Mouse (Mus musculus) embryonic facial prominence, embryonic 14.5 days (tissue): ENCODE results near the gene Gucy1b1. TPM values are rescaled to one million over a fixed set of nuclear protein-coding genes. Genes with fewer than 3 reads are reported as not detected.
A peak's percentile ranks its signal among the peaks of the same experiment; 100 is the strongest.

Experiments used
- ATAC-seq: fragments of 200-750 bp; cut with Nextera tagmentation; 2 replicates; pipeline ENCODE4 v1.8.0; 2017; ENCODE audit warnings: low read depth, moderate number of reproducible peaks, moderate TSS enrichment
- DNase-seq: peaks from one replicate; pipeline ENCODE4 v3.0.0-alpha.2; 2015; ENCODE audit warnings: low spot score
- H3K27ac ChIP-seq: fragments of 300-500 bp; sonication (generic); replicated peaks from 2 replicates; pipeline ENCODE4 v1.5.1; 2014; ENCODE audit warnings: low read depth, mild to moderate bottlenecking, low read length, moderate library complexity
- H3K27me3 ChIP-seq: fragments of 300-500 bp; sonication (generic); replicated peaks from 2 replicates; pipeline ENCODE4 v1.6.1; 2014; ENCODE audit warnings: low read length; ENCODE audit not compliant: control insufficient read depth, insufficient read depth
- H3K36me3 ChIP-seq: fragments of 300-500 bp; sonication (generic); 2 replicates; pipeline ENCODE4 v1.6.1; 2014; ENCODE audit warnings: low read length, mixed read lengths; ENCODE audit not compliant: control insufficient read depth, insufficient read depth
- H3K4me1 ChIP-seq: fragments of 300-500 bp; sonication (generic); 2 replicates; pipeline ENCODE4 v1.6.1; 2014; ENCODE audit warnings: antibody characterized with exemption, low read length; ENCODE audit not compliant: control insufficient read depth, insufficient read depth
- H3K4me2 ChIP-seq: fragments of 300-500 bp; sonication (generic); 2 replicates; pipeline ENCODE4 v1.6.1; 2014; ENCODE audit warnings: low read depth, mild to moderate bottlenecking, low read length, moderate library complexity, mixed read lengths
- H3K4me3 ChIP-seq: fragments of 300-500 bp; sonication (generic); 2 replicates; pipeline ENCODE4 v1.5.1; 2014; ENCODE audit warnings: low read depth, mild to moderate bottlenecking, low read length
- H3K9ac ChIP-seq: fragments of 300-500 bp; sonication (generic); 2 replicates; pipeline ENCODE4 v1.6.1; 2014; ENCODE audit warnings: low read depth, mild to moderate bottlenecking, low read length, moderate library complexity, mixed read lengths
- H3K9me3 ChIP-seq: fragments of 300-500 bp; sonication (generic); 2 replicates; pipeline ENCODE4 v1.6.1; 2016; ENCODE audit warnings: low read length; ENCODE audit not compliant: control insufficient read depth
- WGBS: fragments of 180-500 bp; shearing (Covaris S2); extraction: QIAGEN DNeasy Blood & Tissue Kit; methylation state at CpG from one replicate; pipeline ENCODE4 v1.1.7; 2014; 5-methylcytosine and 5-hydroxymethylcytosine counted together
- microRNA-seq: library from miRNA; unstranded; fragments of <30 nt; microRNA quantifications from one replicate; pipeline ENCODE4, GENCODE M21; 2016; ENCODE audit warnings: borderline number of aligned reads
- polyA plus RNA-seq: library from polyadenylated mRNA; unstranded; fragments of >200 nt; fragmentation: Nextera tagmentation; extraction: Ambion mirVana; gene quantifications from 2 replicates; pipeline ENCODE4 v1.2.1, GENCODE M21; 2014

The Gucy1b1 gene
- polyA plus RNA-seq, 1 experiment from 2014 or later = 16.3 TPM

- Histone ChIP-seq H3K36me3 (no peaks in the 10 kb centered on the region), H3K27me3 (no peaks in the 10 kb centered on the region), H3K4me2 (no peak overlapping the region), H3K27ac (no peak overlapping the region), H3K4me3 (no peak overlapping the region), H3K9ac (no peak overlapping the region), H3K9me3 (no peaks in the 10 kb centered on the region), H3K4me1 (peaks cover 4% of the 10 kb centered on the region; the same call in 1 of the 2 replicates)
- WGBS = 98% methylated on average over 2 of the region's 2 CpGs
- DNase-seq (no peak), ATAC-seq (no peak)
Measured at GRCm38 (mm10) chr3:81986103-81986502, 88.4 kb downstream of the Gucy1b1 start.

DNA sequence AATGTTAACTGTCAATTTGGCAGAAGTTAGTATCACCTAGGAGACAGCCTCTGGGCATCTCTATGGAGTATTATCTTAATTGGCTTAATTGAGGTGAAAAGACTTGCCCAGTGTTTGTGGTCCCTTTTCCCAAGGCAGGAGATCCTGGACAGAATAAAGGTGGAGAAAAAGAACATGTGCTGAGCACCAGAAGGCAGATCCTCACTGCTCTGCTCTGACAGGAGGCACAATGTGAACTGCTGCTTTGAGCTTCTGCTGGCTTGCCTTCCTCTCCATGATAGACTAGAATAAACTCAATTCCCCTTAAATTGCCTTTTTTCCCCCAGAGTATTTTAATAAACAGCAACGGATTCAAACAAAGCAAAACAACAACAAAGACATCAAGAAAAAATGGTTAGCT is 89.4 kb downstream of the Gucy1b1 start:
- no peak for ATAC-seq

GRCm38 (mm10) chr3:81983120-81983895 is 91.2 kb downstream of the Gucy1b1 start:
- ATAC-seq (no peak), DNase-seq (peak; percentile 7)
- no peak overlapping the region for H3K4me3 ChIP-seq
- H3K4me2 ChIP-seq = no peak overlapping the region
- no peaks in the 10 kb centered on the region for H3K4me1 ChIP-seq
- no peak overlapping the region for H3K9ac ChIP-seq
- no peak overlapping the region for H3K27ac ChIP-seq
- 78% methylated on average over 8 of the region's 8 CpGs for WGBS
- H3K36me3 ChIP-seq = no peaks in the 10 kb centered on the region
- H3K27me3 ChIP-seq = no peaks in the 10 kb centered on the region
- no peaks in the 10 kb centered on the region for H3K9me3 ChIP-seq

More for the DNA sequence above, 89.4 kb downstream of the Gucy1b1 start:
- H3K9me3 ChIP-seq = no peaks in the 10 kb centered on the region
- no peak overlapping the region for H3K27ac ChIP-seq
- H3K4me2 ChIP-seq = no peak overlapping the region
- H3K36me3 ChIP-seq = no peaks in the 10 kb centered on the region
- peaks cover 4% of the 10 kb centered on the region; the same call in 1 of the 2 replicates for H3K4me1 ChIP-seq
- DNase-seq = no peak
- H3K9ac ChIP-seq = no peak overlapping the region
- 49% methylated on average over 1 of the region's 1 CpGs for WGBS
- H3K4me3 ChIP-seq = no peak overlapping the region
- H3K27me3 ChIP-seq = no peaks in the 10 kb centered on the region

Small RNA genes within 50 kb of the gene (microRNA-seq; reads per million reads assigned to microRNA genes)
- gene Mir7010 = not detected

Other genes starting within 250 kb of the Gucy1b1 start
- gene Ctso, start 142.1 kb downstream of the Gucy1b1 start, polyA plus RNA-seq = 12.7 and 13.3 TPM in 2 replicates
- not detected in 2 replicates for gene Tdo2, start 98.5 kb downstream of the Gucy1b1 start, polyA plus RNA-seq
- not detected in 2 replicates for gene Asic5, start 92.4 kb downstream of the Gucy1b1 start, polyA plus RNA-seq
- 13.6 and 16.8 TPM in 2 replicates for gene Gucy1a1, start 71.1 kb upstream of the Gucy1b1 start, polyA plus RNA-seq